In the genomic region with DNA sequence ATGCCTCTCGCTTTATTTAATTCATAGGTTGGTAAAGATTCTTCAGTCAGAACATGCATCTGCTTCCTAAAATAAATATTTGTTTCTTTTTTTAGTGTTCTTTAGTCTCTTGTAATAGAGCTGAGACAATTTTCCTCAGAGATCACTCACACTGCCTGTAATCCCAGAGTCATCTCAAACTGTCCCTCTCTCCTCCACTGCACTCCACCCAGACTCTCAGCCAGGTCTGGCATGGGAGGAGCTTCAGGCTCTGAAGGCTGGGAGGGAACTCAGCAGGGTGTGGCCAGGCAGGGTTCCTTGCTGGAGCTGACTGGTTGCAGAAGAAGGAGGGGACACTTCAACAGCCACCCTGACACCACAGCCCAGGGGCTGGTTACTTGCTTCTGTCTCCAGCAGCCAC, we compare ENCODE assay signal across 6 mouse cellular contexts.
DNase-seq lines count a peak whose midpoint lies in the region; ATAC-seq and TF ChIP-seq lines count a peak whose summit lies in the region.
"Not testable (repeated sequence)": the region's sequence is repeated elsewhere in the genome, so short reads cannot be mapped to it uniquely, and the experiment has no call there.

No protein-coding gene starts in this region.

- H3K36me3 ChIP-seq in intestine, embryonic 16.5 days (ENCODE audit: control insufficient read depth, insufficient read depth, low read length); liver, embryonic 12.5 days; liver, embryonic 14.5 days (replicated peaks; ENCODE audit: control insufficient read depth, insufficient read depth, low read depth); liver, embryonic 16.5 days (ENCODE audit: control insufficient read depth, insufficient read depth): not testable (repeated sequence)

- peak; percentile 71 for ATAC-seq in erythroblast, adult 5-6 weeks (replicated peaks; ENCODE audit: low FRiP score, poor library complexity, severe bottlenecking)
- peak; percentile 62; the same call in 1 of the 2 replicates for ATAC-seq in intestine, embryonic 16.5 days
- peak; percentile 84 for ATAC-seq in liver, embryonic 12.5 days
- ATAC-seq in liver, embryonic 14.5 days (ENCODE audit: insufficient read depth) = peak; percentile 79
- peak; percentile 78 for ATAC-seq in liver, embryonic 16.5 days (ENCODE audit: low read depth)
- ATAC-seq in megakaryocyte progenitor cell, adult 5-6 weeks (replicated peaks; ENCODE audit: poor library complexity) = peak; percentile 40

- not testable (repeated sequence) for H3K4me2 ChIP-seq in intestine, embryonic 16.5 days (ENCODE audit: low read depth, low read length); liver, embryonic 12.5 days; liver, embryonic 14.5 days (ENCODE audit: low read depth); liver, embryonic 16.5 days (ENCODE audit: low read depth, low read length)

- WGBS in intestine, embryonic 16.5 days = no CpG with 5 or more reads among the region's 1 CpGs
- no CpG with 5 or more reads among the region's 1 CpGs for WGBS in liver, embryonic 12.5 days (ENCODE audit: insufficient replicate concordance)
- no CpG with 5 or more reads among the region's 1 CpGs for WGBS in liver, embryonic 14.5 days (ENCODE audit: insufficient replicate concordance)
- no CpG with 5 or more reads among the region's 1 CpGs for WGBS in liver, embryonic 16.5 days (ENCODE audit: insufficient replicate concordance)

- not testable (repeated sequence) for TF ChIP-seq CTCF in liver, embryonic 14.5 days (IDR thresholded peaks at IDR 0.05; ENCODE audit: low read depth)

- not testable (repeated sequence) for H3K9me3 ChIP-seq in intestine, embryonic 16.5 days (ENCODE audit: control insufficient read depth, low read length); liver, embryonic 12.5 days (replicated peaks); liver, embryonic 14.5 days (ENCODE audit: control insufficient read depth, low read length); liver, embryonic 16.5 days (replicated peaks; ENCODE audit: control insufficient read depth, low read length)

- H3K4me3 ChIP-seq in intestine, embryonic 16.5 days (ENCODE audit: low read length); liver, embryonic 12.5 days; liver, embryonic 14.5 days (ENCODE audit: insufficient read depth in 1 of 2, low read depth in 2 of 2, low read length in 2 of 2); liver, embryonic 16.5 days (ENCODE audit: low read depth, low read length): not testable (repeated sequence)

- H3K9ac ChIP-seq in intestine, embryonic 16.5 days (ENCODE audit: low read depth, low read length); liver, embryonic 12.5 days; liver, embryonic 14.5 days (replicated peaks); liver, embryonic 16.5 days (ENCODE audit: low read depth, low read length): not testable (repeated sequence)

- TF ChIP-seq EP300 in liver, embryonic 14.5 days (IDR thresholded peaks at IDR 0.05; ENCODE audit: low read depth) = not testable (repeated sequence)

- not testable (repeated sequence) for DNase-seq in liver, embryonic 14.5 days (ENCODE audit: low read depth in 3 of 3, low spot score in 3 of 3)

- H3K27me3 ChIP-seq in intestine, embryonic 16.5 days (replicated peaks; ENCODE audit: control insufficient read depth, insufficient read depth, low read length); liver, embryonic 12.5 days (replicated peaks); liver, embryonic 14.5 days (ENCODE audit: control insufficient read depth, insufficient read depth, low read length); liver, embryonic 16.5 days (ENCODE audit: control insufficient read depth, insufficient read depth, low read depth, low read length): not testable (repeated sequence)

- H3K4me1 ChIP-seq in intestine, embryonic 16.5 days (ENCODE audit: control insufficient read depth, insufficient read depth, low read length); liver, embryonic 12.5 days; liver, embryonic 14.5 days (replicated peaks; ENCODE audit: control insufficient read depth in 2 of 2, insufficient read depth in 2 of 2, low read length in 1 of 2); liver, embryonic 16.5 days (ENCODE audit: control insufficient read depth, low read depth, low read length): not testable (repeated sequence)

- H3K27ac ChIP-seq in intestine, embryonic 16.5 days (ENCODE audit: low read length); liver, embryonic 12.5 days; liver, embryonic 14.5 days; liver, embryonic 16.5 days (ENCODE audit: low read length): not testable (repeated sequence)
